Mouse (Mus musculus) adrenal gland, postnatal 36 days (tissue): Measurements from ENCODE around the gene Gm10912. TPM values are rescaled to one million over a fixed set of nuclear protein-coding genes. Genes with fewer than 3 reads are reported as not detected.
"Not testable (repeated sequence)": the region's sequence is repeated elsewhere in the genome, so short reads cannot be mapped to it uniquely, and the experiment has no call there.

Experiments
- DNase-seq, 2 experiments: peaks; one replicate each; pipeline ENCODE4 v3.0.0; 2021; ENCODE audit warnings: mixed read lengths in 1 of 2
- long read RNA-seq, 2 experiments: library from polyadenylated mRNA; stranded (forward); transcript quantifications; one replicate each; pipeline ENCODE4 v2.0.0; 2021; ENCODE audit warnings: borderline sequencing depth in 2 of 2
- total RNA-seq, 2 experiments: library from RNA; stranded (reverse); gene quantifications; 2 replicates each; pipeline ENCODE4 v1.2.3; 2021

The Gm10912 gene
- under 1 TPM; 0.26 to 0.46 TPM for total RNA-seq
- long read RNA-seq, experiment 1 = 0 reads
- long read RNA-seq, experiment 2 = 0 reads

DNA sequence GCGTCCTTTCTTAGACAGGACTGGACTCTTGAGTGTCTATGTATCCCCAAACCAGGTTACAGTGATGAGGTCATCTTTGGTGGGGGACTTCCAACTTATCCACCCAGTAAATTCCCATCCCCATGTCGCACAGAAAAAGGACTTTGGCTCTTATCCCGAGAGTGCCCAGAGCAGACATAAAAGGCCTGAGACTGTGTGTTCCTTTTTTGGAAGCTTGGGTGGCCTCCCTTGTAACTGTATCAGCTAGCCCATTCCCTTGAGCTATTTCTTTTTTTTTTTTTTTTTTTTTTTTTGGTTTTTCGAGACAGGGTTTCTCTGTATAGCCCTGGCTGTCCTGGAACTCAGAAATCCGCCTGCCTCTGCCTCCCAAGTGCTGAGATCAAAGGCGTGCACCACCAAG lies at the start of gene Gm10912:
TSS of gene Gm10912 (plus strand) at position 301 of the 400 bp plus-strand sequence.
- DNase-seq = not testable (repeated sequence)

DNA sequence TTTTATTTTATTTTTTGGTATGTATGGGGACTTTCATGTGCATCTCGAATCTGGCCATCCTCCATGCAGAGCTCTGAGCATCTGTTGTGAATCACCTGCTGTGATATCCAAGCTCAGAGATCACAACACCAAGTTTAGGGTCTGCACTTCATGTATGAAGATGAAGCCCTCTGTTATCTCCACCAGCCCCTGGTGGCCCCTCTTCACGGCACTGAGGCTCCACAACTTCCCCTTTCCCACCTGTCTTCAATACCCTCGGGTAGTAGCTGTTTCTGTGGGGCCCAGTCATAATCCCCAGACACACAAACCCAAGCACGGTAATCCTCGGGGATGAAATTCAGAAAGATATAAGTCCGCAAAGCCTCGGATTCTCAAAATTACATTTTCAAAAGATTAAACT lies 42.5 kb upstream of the Gm10912 start:
- DNase-seq = no peak

- no peak for DNase-seq
These were observed 41.0 kb upstream of the Gm10912 start for GRCm38 (mm10) chr2:104024656-104025055.

DNA sequence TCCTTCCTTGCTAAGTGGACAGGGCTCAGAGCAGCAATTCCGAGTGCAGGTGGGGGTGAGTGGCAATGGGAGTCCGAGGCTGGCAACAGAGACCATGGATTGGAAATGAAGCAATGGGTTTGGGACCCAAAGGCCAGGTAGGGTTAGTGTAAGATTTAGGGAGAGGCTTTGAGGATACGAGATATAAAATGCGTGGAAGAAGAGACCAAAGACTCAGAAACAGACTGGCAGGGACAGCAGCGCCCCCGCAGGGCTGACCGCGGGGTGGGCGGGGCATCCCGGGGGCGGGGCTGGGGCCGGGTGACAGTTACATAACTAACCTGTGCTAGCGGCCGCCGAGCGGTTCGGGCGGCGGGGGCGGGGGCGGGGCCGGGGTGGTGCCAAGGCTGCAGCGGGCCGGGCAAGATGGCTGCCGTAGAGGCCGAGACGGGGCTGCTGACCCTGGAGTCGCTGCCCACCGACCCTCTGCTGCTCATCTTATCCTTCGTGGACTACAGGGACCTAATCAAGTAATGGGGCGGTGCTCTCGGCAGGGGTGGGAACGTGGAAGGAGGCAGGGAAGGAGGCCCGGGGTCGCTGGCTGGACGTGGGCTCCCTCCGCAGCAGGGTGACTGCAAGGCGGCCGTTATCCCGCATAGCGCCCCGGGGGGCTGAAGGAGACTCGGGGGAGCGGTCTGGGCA lies 38.0 kb upstream of the Gm10912 start, which contains the start of gene Fbxo3:
TSS of gene Fbxo3 (plus strand) at position 264 of the 681 bp plus-strand sequence.
- DNase-seq = peak; percentile 92 to 94

DNA sequence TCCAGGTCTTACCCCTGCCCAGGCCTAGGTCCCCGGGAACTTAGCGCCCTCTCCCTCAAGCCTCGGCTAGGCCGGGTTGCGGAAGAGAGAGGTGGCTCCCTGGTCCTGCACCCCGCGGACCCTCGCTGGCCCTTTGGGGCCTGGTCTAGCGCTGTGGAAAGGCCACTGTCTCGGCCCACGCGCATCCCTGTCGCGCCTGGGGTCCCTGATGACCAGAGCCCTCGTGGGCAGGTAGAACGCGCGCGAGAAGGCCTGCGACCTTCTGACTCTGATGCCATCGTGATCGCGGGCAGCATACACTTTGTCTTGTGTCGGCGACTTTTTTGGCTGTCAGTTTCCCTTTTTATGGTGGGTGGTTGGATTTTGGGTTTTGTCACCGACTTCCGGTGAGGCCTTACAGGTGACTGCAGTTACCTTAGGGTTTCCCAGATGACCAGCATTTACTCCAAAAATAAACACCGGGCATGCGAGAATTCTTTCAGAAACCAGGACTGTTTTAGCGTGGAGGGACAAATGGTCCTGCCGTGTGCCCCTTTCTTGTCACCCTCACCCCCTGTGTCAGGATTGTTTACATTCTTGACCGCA lies 37.4 kb upstream of the Gm10912 start, which contains the start of gene 4931422A03Rik:
TSS of gene 4931422A03Rik (minus strand) at position 223 of the 585 bp plus-strand sequence.
- peak; percentile 50 for DNase-seq

DNA sequence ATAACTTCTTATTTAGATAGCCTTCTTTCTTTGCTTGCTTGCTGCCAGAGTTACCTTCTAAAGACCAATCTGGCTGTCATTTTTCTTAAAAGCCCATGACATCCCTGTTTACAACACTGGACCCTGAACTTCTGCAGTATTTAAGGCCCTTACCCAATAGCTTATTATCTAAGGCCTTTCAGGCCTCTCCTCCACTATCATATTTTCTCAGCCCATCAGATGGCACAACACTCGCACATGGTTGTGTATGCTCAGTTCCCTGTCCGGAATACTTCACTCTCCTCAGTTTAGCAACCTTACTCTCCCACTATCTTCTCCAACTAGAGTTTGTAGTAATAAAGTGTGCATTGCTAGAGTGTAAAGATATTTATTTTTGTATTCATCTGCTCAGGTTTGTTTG lies 36.6 kb upstream of the Gm10912 start:
- DNase-seq = no peak

- DNase-seq = no peak
These were observed 35.2 kb upstream of the Gm10912 start for GRCm38 (mm10) chr2:104030381-104030780.

DNA sequence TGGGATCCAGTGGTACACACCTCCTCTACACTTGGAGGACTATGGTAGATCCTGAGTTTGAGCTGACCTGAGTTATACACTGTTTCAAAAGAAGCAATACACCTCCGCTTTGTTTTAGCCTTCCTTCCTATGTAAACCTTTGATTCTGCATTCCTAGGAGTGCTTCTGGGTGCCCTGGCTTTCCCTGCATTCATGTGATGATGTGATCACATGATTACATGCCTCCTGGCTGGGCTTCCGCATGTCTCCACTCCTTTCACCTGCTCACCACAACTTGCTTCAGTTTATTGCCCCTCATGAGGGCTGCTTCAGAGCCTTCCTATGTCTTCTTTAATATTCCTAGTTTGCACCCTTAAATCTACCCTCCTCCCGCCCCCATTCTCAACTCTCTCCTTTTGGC lies 33.6 kb upstream of the Gm10912 start:
- no peak for DNase-seq

GRCm38 (mm10) chr2:104034832-104035472 lies 30.7 kb upstream of the Gm10912 start:
- DNase-seq = peak; percentile 74 to 75

DNA sequence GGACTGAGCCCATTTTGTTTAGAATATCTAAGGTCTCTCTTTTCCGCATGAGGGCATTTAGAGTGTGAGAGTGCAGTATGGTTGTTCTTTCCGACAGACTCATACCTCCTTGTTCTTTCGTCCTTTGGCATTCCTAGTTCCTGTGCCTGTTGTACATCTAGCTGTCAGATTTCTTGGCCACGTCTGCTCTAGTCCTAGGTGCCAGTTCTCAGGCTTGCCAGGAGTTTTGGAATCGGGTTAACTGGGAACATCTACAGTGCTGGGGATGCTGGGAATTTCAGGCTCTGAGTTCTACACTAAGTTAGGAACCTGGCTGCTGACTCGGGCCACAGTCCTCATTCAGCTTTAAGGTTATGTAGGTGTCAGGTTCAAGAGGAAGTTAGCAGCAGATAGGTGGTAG lies 30.0 kb upstream of the Gm10912 start:
- DNase-seq = no peak

DNA sequence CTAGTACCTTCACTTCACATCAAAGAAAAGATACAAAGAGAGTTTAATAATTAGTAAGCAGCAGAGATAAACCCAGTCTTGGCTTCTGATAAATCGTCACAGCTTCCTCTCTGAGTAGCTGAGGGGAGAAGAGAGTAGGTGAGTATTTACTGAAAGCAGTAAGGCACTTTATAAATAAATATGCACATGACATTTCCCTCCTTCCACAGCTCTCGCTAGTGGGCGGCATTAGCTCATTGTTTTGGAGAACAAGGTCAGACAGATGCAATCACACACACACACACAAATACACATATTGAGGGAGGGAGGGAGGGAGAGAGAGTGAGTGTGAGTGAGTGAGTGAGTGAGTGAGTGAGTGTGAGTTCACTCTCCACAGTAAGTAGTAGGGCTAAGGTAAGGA lies 29.3 kb upstream of the Gm10912 start:
- no peak for DNase-seq

- DNase-seq = no peak
These were observed 27.4 kb upstream of the Gm10912 start for GRCm38 (mm10) chr2:104038236-104038635.

GRCm38 (mm10) chr2:104041632-104042031 lies 24.0 kb upstream of the Gm10912 start:
- peak; percentile 57 to 68 for DNase-seq

DNA sequence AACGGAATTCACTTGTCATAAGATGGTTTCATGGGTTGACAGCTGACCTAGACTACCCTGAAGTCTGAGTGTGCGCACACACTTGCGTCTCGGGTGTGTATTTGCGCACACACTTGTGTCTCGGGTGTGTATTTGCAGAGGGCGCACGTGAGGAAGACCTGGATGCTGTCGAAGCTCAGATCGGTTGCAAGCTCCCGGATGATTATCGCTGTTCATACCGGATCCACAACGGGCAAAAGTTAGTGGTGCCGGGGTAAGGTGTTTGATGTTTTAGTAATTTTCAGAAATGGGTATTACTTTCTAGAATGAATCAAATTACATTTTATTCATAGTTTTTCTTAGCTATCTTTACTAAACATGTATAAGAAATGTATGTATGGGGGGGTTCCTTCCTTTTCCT lies 22.9 kb upstream of the Gm10912 start:
- no peak for DNase-seq

DNA sequence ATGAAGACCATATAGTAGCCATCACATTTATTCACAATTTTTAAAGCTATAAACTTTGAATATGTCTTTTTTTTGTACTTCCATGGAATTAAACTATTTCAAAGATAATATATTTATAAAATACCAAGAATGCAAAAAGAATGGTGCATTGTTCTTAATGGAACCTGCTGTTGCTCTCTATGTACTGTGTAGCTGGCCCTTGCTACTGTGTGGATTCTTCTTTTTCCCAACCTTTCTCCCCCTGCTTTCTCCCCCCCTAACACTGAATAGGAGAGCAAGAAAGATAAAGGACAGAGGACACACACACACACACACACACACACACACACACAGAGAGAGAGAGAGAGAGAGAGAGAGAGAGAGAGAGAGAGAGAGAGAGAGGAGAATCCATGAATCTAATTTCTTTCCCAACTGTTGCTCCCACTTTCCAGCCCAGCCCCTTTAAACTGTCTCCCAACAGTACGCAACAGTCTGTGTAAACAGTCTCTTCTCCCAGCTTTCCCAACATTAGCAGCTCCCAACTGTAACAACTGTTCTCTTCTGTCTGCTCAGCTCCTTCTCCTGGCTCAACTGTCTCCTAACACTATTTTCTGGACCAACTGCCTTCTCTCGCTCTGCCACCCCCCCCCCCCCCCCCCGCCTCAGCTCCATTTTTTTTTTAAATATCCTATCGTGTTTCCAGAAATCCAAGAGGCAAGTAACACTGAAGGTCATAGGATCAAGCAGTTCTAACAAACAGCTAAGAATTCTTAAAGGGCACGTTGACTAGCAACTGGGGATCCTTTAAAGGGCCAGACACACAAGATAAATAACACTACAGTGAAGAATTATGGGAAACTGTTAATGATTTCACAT lies 21.8 kb upstream of the Gm10912 start:
- DNase-seq = no peak

GRCm38 (mm10) chr2:104044479-104045080 lies 21.0 kb upstream of the Gm10912 start:
- peak in 1 of 2 experiments; percentile 50 for DNase-seq

GRCm38 (mm10) chr2:104058381-104058780 lies 7.2 kb upstream of the Gm10912 start:
- no peak for DNase-seq

GRCm38 (mm10) chr2:104058954-104059353 lies 6.7 kb upstream of the Gm10912 start:
- DNase-seq = no peak

GRCm38 (mm10) chr2:104059786-104060185 lies 5.8 kb upstream of the Gm10912 start:
- DNase-seq = no peak

- no peak for DNase-seq
These were observed 4.6 kb upstream of the Gm10912 start for GRCm38 (mm10) chr2:104060996-104061395.

GRCm38 (mm10) chr2:104062665-104063064 lies 3.0 kb upstream of the Gm10912 start:
- no peak for DNase-seq

- DNase-seq = no peak
These were observed 1.5 kb upstream of the Gm10912 start for GRCm38 (mm10) chr2:104064152-104064551.
